Mouse (Mus musculus) liver, postnatal 0 days (tissue): Measurements from ENCODE around the gene Camta1. TPM values are rescaled to one million over a fixed set of nuclear protein-coding genes. Genes with fewer than 3 reads are reported as not detected.
"Not testable (repeated sequence)": the region's sequence is repeated elsewhere in the genome, so short reads cannot be mapped to it uniquely, and the experiment has no call there.

Experiments
- ATAC-seq: fragments of 200-750 bp; cut with Nextera tagmentation; 2 replicates; pipeline ENCODE4 v1.8.0; 2017; ENCODE audit warnings: mild to moderate bottlenecking, moderate library complexity
- DNase-seq: peaks from one replicate; pipeline ENCODE4 v3.0.0-alpha.2; 2016
- H3K27ac ChIP-seq: fragments of 300-500 bp; sonication (generic); 2 replicates; pipeline ENCODE4 v1.5.1; 2014; ENCODE audit warnings: antibody characterized with exemption, moderate library complexity, mild to moderate bottlenecking, low read depth
- H3K27me3 ChIP-seq: fragments of 300-500 bp; sonication (generic); 2 replicates; pipeline ENCODE4 v1.6.1; 2014; ENCODE audit warnings: low read length, control low read depth, mixed read lengths; ENCODE audit not compliant: insufficient read depth
- H3K36me3 ChIP-seq: fragments of 300-500 bp; sonication (generic); replicated peaks from 2 replicates; pipeline ENCODE4 v1.6.1; 2014; ENCODE audit warnings: mild to moderate bottlenecking, control low read depth, low read length, moderate library complexity, mixed read lengths; ENCODE audit not compliant: insufficient read depth
- H3K4me1 ChIP-seq: fragments of 300-500 bp; sonication (generic); 2 replicates; pipeline ENCODE4 v1.6.1; 2014; ENCODE audit warnings: antibody characterized with exemption, mild to moderate bottlenecking, control low read depth; ENCODE audit not compliant: insufficient read depth
- H3K4me2 ChIP-seq: fragments of 300-500 bp; sonication (generic); 2 replicates; pipeline ENCODE4 v1.6.1; 2014; ENCODE audit warnings: low read depth, mild to moderate bottlenecking, low read length, moderate library complexity, mixed read lengths
- H3K4me3 ChIP-seq: fragments of 300-500 bp; sonication (generic); 2 replicates; pipeline ENCODE4 v1.5.1; 2014; ENCODE audit warnings: low read depth, low read length
- H3K9ac ChIP-seq: fragments of 300-500 bp; sonication (generic); replicated peaks from 2 replicates; pipeline ENCODE4 v1.6.1; 2014; ENCODE audit warnings: mild to moderate bottlenecking, moderate library complexity
- H3K9me3 ChIP-seq: fragments of 300-500 bp; sonication (generic); 2 replicates; pipeline ENCODE4 v1.6.1; 2016; ENCODE audit warnings: mild to moderate bottlenecking, control low read depth, low read length, mixed read lengths
- CTCF ChIP-seq: sonication (generic); IDR thresholded peaks from 2 replicates; pipeline ENCODE4 v1.5.1; 2016; ENCODE audit warnings: antibody characterized with exemption, low read depth
- EP300 ChIP-seq: IDR thresholded peaks from 2 replicates; pipeline ENCODE4 v1.6.1; 2016; ENCODE audit warnings: antibody characterized with exemption, low read depth, mild to moderate bottlenecking
- WGBS: fragments of 180-500 bp; shearing (Covaris S2); extraction: QIAGEN DNeasy Blood & Tissue Kit; methylation state at CpG from one replicate; pipeline ENCODE4 v1.1.7; 2014; ENCODE audit not compliant: insufficient replicate concordance; 5-methylcytosine and 5-hydroxymethylcytosine counted together
- polyA plus RNA-seq: library from polyadenylated mRNA; unstranded; fragments of >200 nt; fragmentation: Nextera tagmentation; extraction: Ambion mirVana; gene quantifications from 2 replicates; pipeline ENCODE4 v1.2.1, GENCODE M21; 2015

The Camta1 gene
- polyA plus RNA-seq, 1 experiment from 2014 or later, result 48.3 TPM

GRCm38 (mm10) chr4:150910164-150910951, 951.3 kb downstream of the Camta1 start:
- Histone ChIP-seq H3K9ac (peak overlapping the region; percentile 16; the same call in 1 of the 2 replicates), H3K36me3 (peaks cover 15% of the 10 kb centered on the region), H3K27me3 (no peaks in the 10 kb centered on the region), H3K9me3 (no peaks in the 10 kb centered on the region), H3K4me2 (peak overlapping the region; percentile 94), H3K4me3 (peak overlapping the region; percentile 78), H3K4me1 (peaks cover 32% of the 10 kb centered on the region), H3K27ac (peak overlapping the region; percentile 56)
- ATAC-seq, result no peak
- DNase-seq, result no peak
- TF ChIP-seq EP300 (no peak), CTCF (0 out of 2 replicates have a peak, but pooled peaks have one; percentile 14)
- 87% methylated on average over 19 of the region's 19 CpGs for WGBS

- no peaks in the 10 kb centered on the region for H3K27me3 ChIP-seq
- under 1% methylated on average over 56 of the region's 56 CpGs for WGBS
- H3K36me3 ChIP-seq, result peaks cover 20% of the 10 kb centered on the region
- H3K4me3 ChIP-seq, result peak overlapping the region; percentile 78
- H3K9me3 ChIP-seq, result no peaks in the 10 kb centered on the region
- peak overlapping the region; percentile 81 for H3K9ac ChIP-seq
- peak overlapping the region; percentile 94 for H3K4me2 ChIP-seq
- ATAC-seq, result peak; percentile 86
- peak overlapping the region; percentile 97 for H3K27ac ChIP-seq
- TF ChIP-seq CTCF (peak; percentile 33), EP300 (no peak)
- H3K4me1 ChIP-seq, result peaks cover 26% of the 10 kb centered on the region
- peak; percentile 100 for DNase-seq
These were observed 952.1 kb downstream of the Camta1 start for GRCm38 (mm10) chr4:150909451-150910156.

- 67% methylated on average over 5 of the region's 5 CpGs for WGBS
- Histone ChIP-seq H3K4me1 (peaks cover 20% of the 10 kb centered on the region), H3K36me3 (peaks cover 24% of the 10 kb centered on the region), H3K4me2 (peak overlapping the region; percentile 94), H3K27ac (peak overlapping the region; percentile 97)
- not testable (repeated sequence) for H3K9me3 ChIP-seq, H3K9ac ChIP-seq, ATAC-seq, H3K4me3 ChIP-seq, DNase-seq, H3K27me3 ChIP-seq
- TF ChIP-seq CTCF, result peak; percentile 50
These were observed 953.2 kb downstream of the Camta1 start for GRCm38 (mm10) chr4:150908512-150908911.

- 86% methylated on average over 8 of the region's 8 CpGs for WGBS
- DNase-seq (no peak), ATAC-seq (no peak)
- Histone ChIP-seq H3K27me3 (no peaks in the 10 kb centered on the region), H3K27ac (no peak overlapping the region), H3K4me3 (no peak overlapping the region), H3K4me1 (peaks cover 9% of the 10 kb centered on the region), H3K36me3 (peaks cover 31% of the 10 kb centered on the region), H3K9ac (no peak overlapping the region), H3K9me3 (no peaks in the 10 kb centered on the region), H3K4me2 (no peak overlapping the region)
- no peak for TF ChIP-seq CTCF
- TF ChIP-seq EP300, result no peak
These were observed 954.6 kb downstream of the Camta1 start for GRCm38 (mm10) chr4:150907099-150907498.

- no peak for ATAC-seq
- Histone ChIP-seq H3K27me3 (no peaks in the 10 kb centered on the region), H3K4me1 (no peaks in the 10 kb centered on the region; the same call in 1 of the 2 replicates), H3K9ac (no peak overlapping the region), H3K4me3 (no peak overlapping the region), H3K27ac (no peak overlapping the region), H3K36me3 (peaks cover 56% of the 10 kb centered on the region), H3K9me3 (no peaks in the 10 kb centered on the region), H3K4me2 (no peak overlapping the region)
- 89% methylated on average over 14 of the region's 14 CpGs for WGBS
- TF ChIP-seq EP300 (no peak), CTCF (no peak)
- no peak for DNase-seq
These were observed 958.5 kb downstream of the Camta1 start for GRCm38 (mm10) chr4:150903091-150903742.

- no peaks in the 10 kb centered on the region for H3K9me3 ChIP-seq
- ATAC-seq (no peak; the same call in 1 of the 2 replicates), DNase-seq (no peak)
- H3K4me1 ChIP-seq, result no peaks in the 10 kb centered on the region
- no peak overlapping the region for H3K27ac ChIP-seq
- WGBS, result 89% methylated on average over 12 of the region's 12 CpGs
- H3K4me3 ChIP-seq, result no peak overlapping the region
- no peak overlapping the region for H3K9ac ChIP-seq
- H3K4me2 ChIP-seq, result no peak overlapping the region
- TF ChIP-seq CTCF (no peak), EP300 (no peak)
- H3K27me3 ChIP-seq, result no peaks in the 10 kb centered on the region
- peaks cover 62% of the 10 kb centered on the region for H3K36me3 ChIP-seq
These were observed 959.6 kb downstream of the Camta1 start for GRCm38 (mm10) chr4:150902062-150902461.
